ENCODE assay signal across 8 mouse cellular contexts in the genomic region with DNA sequence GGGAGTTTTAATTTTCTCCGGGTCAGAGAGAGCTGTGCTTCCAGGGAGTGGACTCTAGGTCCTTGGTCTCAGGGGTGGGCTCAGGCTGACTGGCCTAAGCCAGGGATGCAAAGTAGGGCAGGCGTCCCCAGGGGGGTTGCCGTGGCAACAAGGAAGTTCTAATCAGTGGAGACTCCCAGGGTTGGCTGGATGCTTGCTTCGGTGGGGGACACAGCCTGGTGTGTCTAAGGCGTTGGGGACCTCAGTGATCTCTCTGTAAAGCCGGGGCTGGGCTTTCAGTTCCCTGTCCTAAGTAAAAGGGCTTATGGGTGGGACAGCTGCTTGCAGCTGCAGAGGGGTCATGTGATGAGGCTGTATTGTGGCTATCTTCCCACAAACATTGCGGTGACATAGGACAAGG.
A peak's percentile ranks its signal among the peaks of the same experiment; 100 is the strongest.
DNase-seq lines count a peak whose midpoint lies in the region; ATAC-seq and TF ChIP-seq lines count a peak whose summit lies in the region.

No protein-coding gene starts in this region.

- H3K36me3 ChIP-seq in forebrain, embryonic 11.5 days (ENCODE audit: control insufficient read depth, insufficient read depth, low read length) = no peaks in the 10 kb centered on the region
- H3K36me3 ChIP-seq in hindbrain, embryonic 10.5 days = no peaks in the 10 kb centered on the region

- no peak for TF ChIP-seq CTCF in layer of hippocampus, adult 2 months (conservative IDR thresholded peaks at IDR 0.05)

- H3K9me3 ChIP-seq in forebrain, embryonic 11.5 days (ENCODE audit: control insufficient read depth, low read length) = no peaks in the 10 kb centered on the region
- no peaks in the 10 kb centered on the region for H3K9me3 ChIP-seq in hindbrain, embryonic 10.5 days

- no peak for DNase-seq in layer of hippocampus, adult 2 months (ENCODE audit: low spot score in 2 of 2)
- DNase-seq in layer of hippocampus, postnatal 36 days = no peak
- DNase-seq in forebrain, embryonic 11.5 days (ENCODE audit: low spot score) = peak; percentile 65
- DNase-seq in hindbrain, embryonic 10.5 days (ENCODE audit: low spot score) = peak; percentile 66
- peak; percentile 22 for DNase-seq in retina, embryonic 14.5 days (ENCODE audit: low spot score)
- DNase-seq in c-Kit-positive CD71-positive TER-119-positive erythroid progenitor cells, embryonic 14.5 days (ENCODE audit: low spot score) = no peak
- DNase-seq in right cerebral cortex, postnatal 14 days = no peak

- no peaks in the 10 kb centered on the region; the same call in 1 of the 2 replicates for H3K27me3 ChIP-seq in forebrain, embryonic 11.5 days (ENCODE audit: control insufficient read depth, insufficient read depth, low read length)
- H3K27me3 ChIP-seq in hindbrain, embryonic 10.5 days (ENCODE audit: insufficient read depth, poor library complexity, severe bottlenecking) = peaks cover 7% of the 10 kb centered on the region

- H3K4me3 ChIP-seq in layer of hippocampus, adult 2 months = no peak overlapping the region
- no peak overlapping the region for H3K4me3 ChIP-seq in forebrain, embryonic 11.5 days (ENCODE audit: low read depth, low read length)
- H3K4me3 ChIP-seq in hindbrain, embryonic 10.5 days = no peak overlapping the region

- WGBS in forebrain, embryonic 11.5 days = 11% methylated on average over 7 of the region's 7 CpGs
- WGBS in hindbrain, embryonic 10.5 days = 12% methylated on average over 7 of the region's 7 CpGs

- ATAC-seq in forebrain, embryonic 11.5 days (replicated peaks; ENCODE audit: low FRiP score) = peak; percentile 36; the same call in 1 of the 2 replicates
- ATAC-seq in granulocyte monocyte progenitor cell, adult 5-6 weeks (replicated peaks; ENCODE audit: poor library complexity, severe bottlenecking) = no peak

- H3K27ac ChIP-seq in layer of hippocampus, adult 2 months = 0 out of 2 replicates have a peak overlapping the region, but pooled peaks have one; percentile 18
- H3K27ac ChIP-seq in forebrain, embryonic 11.5 days (ENCODE audit: low read depth, low read length) = no peak overlapping the region
- H3K27ac ChIP-seq in hindbrain, embryonic 10.5 days = peak overlapping the region; percentile 17

- peaks cover 6% of the 10 kb centered on the region; the same call in 1 of the 2 replicates for H3K4me1 ChIP-seq in forebrain, embryonic 11.5 days (replicated peaks; ENCODE audit: control insufficient read depth, insufficient read depth, low read length)
- peaks cover 41% of the 10 kb centered on the region for H3K4me1 ChIP-seq in hindbrain, embryonic 10.5 days (replicated peaks)

- no peak overlapping the region for H3K9ac ChIP-seq in forebrain, embryonic 11.5 days (ENCODE audit: low read length)

- no peak overlapping the region for H3K4me2 ChIP-seq in forebrain, embryonic 11.5 days (ENCODE audit: low read depth, low read length, severe bottlenecking)

Comparison
In these comparisons a context has a peak if more than half of its experiments do, and no peak if none do; other contexts are left out.
1. DNase-seq: peak in forebrain, embryonic 11.5 days (single experiment), hindbrain, embryonic 10.5 days (single experiment) and retina, embryonic 14.5 days (single experiment); none in layer of hippocampus, adult 2 months (0 of 2), layer of hippocampus, postnatal 36 days (0 of 2), c-Kit-positive CD71-positive TER-119-positive erythroid progenitor cells, embryonic 14.5 days (single experiment) and right cerebral cortex, postnatal 14 days (single experiment).